In the genomic region with DNA sequence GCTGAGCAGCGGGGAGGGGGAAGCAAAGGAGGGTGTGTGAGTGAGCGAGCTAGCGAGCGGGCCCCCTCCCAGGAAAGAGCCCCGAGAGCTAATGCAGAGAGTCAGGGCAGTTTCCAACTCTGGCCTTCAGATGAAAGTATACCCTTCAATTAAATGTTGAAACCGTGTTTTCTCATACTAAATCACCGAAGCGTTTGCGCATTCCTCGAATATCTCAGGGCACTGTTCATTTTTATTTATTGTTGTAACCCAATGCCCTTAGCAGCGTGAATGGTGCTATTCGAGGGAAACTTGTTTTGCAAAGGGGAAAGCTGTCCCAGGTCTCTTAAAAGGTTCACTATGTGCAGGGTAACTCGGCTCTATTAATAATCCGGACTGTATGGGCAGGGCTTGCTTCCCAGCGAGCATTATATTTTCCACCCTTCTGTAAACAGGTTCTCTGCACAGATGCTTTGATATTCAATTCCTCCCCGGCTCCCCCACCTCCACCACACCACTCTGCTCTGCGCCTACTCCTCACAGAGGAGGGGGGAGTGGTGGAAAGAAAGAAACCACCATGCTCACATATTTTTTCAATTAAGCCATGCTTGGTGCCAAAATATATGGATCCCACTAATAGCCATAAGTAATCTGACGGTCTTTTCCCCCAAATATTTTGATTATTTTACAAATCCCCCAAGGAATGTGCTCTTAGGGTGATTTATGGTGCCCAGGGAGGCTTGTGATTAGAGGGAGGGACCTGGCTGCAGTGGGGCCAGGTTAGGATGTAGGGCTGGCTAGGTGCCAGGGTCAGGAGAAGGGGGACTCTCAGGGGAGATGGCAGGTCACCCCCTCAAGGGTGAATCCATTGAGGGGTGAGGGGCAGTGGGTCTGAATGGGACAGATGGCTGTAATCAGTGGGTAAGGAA, we compare ENCODE assay signal across 8 mouse cellular contexts. TPM values are rescaled to one million over a fixed set of nuclear protein-coding genes. Genes with fewer than 3 reads are reported as not detected.
DNase-seq lines count a peak whose midpoint lies in the region; ATAC-seq lines count a peak whose summit lies in the region.

No protein-coding gene starts in this region.

- no peaks in the 10 kb centered on the region for H3K9me3 ChIP-seq in lung, embryonic 15.5 days
- H3K9me3 ChIP-seq in forebrain, embryonic 10.5 days: no peaks in the 10 kb centered on the region
- no peaks in the 10 kb centered on the region for H3K9me3 ChIP-seq in kidney, embryonic 15.5 days (replicated peaks)
- H3K9me3 ChIP-seq in stomach, embryonic 14.5 days (ENCODE audit: control insufficient read depth, low read depth, low read length): no peaks in the 10 kb centered on the region

- peaks cover 98% of the 10 kb centered on the region for H3K4me1 ChIP-seq in lung, embryonic 15.5 days
- H3K4me1 ChIP-seq in forebrain, embryonic 10.5 days: peaks cover 96% of the 10 kb centered on the region
- peaks cover 99% of the 10 kb centered on the region for H3K4me1 ChIP-seq in kidney, embryonic 15.5 days
- H3K4me1 ChIP-seq in stomach, embryonic 14.5 days (ENCODE audit: control insufficient read depth, insufficient read depth, low read length): peaks cover 64% of the 10 kb centered on the region

- no peak overlapping the region for H3K9ac ChIP-seq in lung, embryonic 15.5 days
- 0 out of 2 replicates have a peak overlapping the region, but pooled peaks have one; percentile 3 for H3K9ac ChIP-seq in kidney, embryonic 15.5 days
- 0 out of 2 replicates have a peak overlapping the region, but pooled peaks have one; percentile 14 for H3K9ac ChIP-seq in stomach, embryonic 14.5 days (replicated peaks; ENCODE audit: low read depth, low read length)

- peak overlapping the region; percentile 79 for H3K27ac ChIP-seq in lung, embryonic 15.5 days
- peak overlapping the region; percentile 79 for H3K27ac ChIP-seq in forebrain, embryonic 10.5 days
- peak overlapping the region; percentile 92 for H3K27ac ChIP-seq in kidney, embryonic 15.5 days
- peak overlapping the region; percentile 76 for H3K27ac ChIP-seq in stomach, embryonic 14.5 days (ENCODE audit: low read length)

- H3K27me3 ChIP-seq in lung, embryonic 15.5 days: no peaks in the 10 kb centered on the region
- no peaks in the 10 kb centered on the region for H3K27me3 ChIP-seq in forebrain, embryonic 10.5 days (ENCODE audit: poor library complexity, severe bottlenecking)
- no peaks in the 10 kb centered on the region for H3K27me3 ChIP-seq in kidney, embryonic 15.5 days
- no peaks in the 10 kb centered on the region for H3K27me3 ChIP-seq in stomach, embryonic 14.5 days (ENCODE audit: control insufficient read depth, insufficient read depth, low read length)

- ATAC-seq in lung, embryonic 15.5 days (ENCODE audit: borderline replicate concordance, extremely low read depth, low FRiP score, low TSS enrichment): no peak
- ATAC-seq in kidney, embryonic 15.5 days (replicated peaks; ENCODE audit: low FRiP score): peak; percentile 38
- ATAC-seq in stomach, embryonic 14.5 days (ENCODE audit: insufficient number of reproducible peaks, insufficient read depth, low FRiP score, low read depth): peak; percentile 57; the same call in 1 of the 2 replicates
- ATAC-seq in granulocyte monocyte progenitor cell, adult 5-6 weeks (replicated peaks; ENCODE audit: poor library complexity, severe bottlenecking): no peak

- no peak for DNase-seq in lung, adult 18-20 months
- no peak for DNase-seq in forebrain, embryonic 10.5 days (ENCODE audit: extremely low spot score, low spot score)
- DNase-seq in left cerebral cortex, adult 11 months (ENCODE audit: low spot score): no peak
- DNase-seq in frontal cortex, postnatal 14 days (ENCODE audit: low spot score in 2 of 2): no peak

- WGBS in lung, embryonic 15.5 days: 13% methylated on average over 18 of the region's 18 CpGs
- 12% methylated on average over 18 of the region's 18 CpGs for WGBS in forebrain, embryonic 10.5 days
- 9% methylated on average over 18 of the region's 18 CpGs for WGBS in kidney, embryonic 15.5 days
- WGBS in stomach, embryonic 14.5 days: 9% methylated on average over 18 of the region's 18 CpGs

- H3K4me2 ChIP-seq in lung, embryonic 15.5 days: peak overlapping the region; percentile 28; the same call in 1 of the 2 replicates
- H3K4me2 ChIP-seq in kidney, embryonic 15.5 days: peak overlapping the region; percentile 48
- peak overlapping the region; percentile 26 for H3K4me2 ChIP-seq in stomach, embryonic 14.5 days (replicated peaks; ENCODE audit: low read depth, low read length)

- no peak overlapping the region for H3K4me3 ChIP-seq in lung, embryonic 15.5 days
- peak overlapping the region; percentile 24 for H3K4me3 ChIP-seq in forebrain, embryonic 10.5 days
- no peak overlapping the region for H3K4me3 ChIP-seq in kidney, embryonic 15.5 days (replicated peaks)
- no peak overlapping the region for H3K4me3 ChIP-seq in stomach, embryonic 14.5 days (ENCODE audit: low read depth, low read length)

- H3K36me3 ChIP-seq in lung, embryonic 15.5 days: no peaks in the 10 kb centered on the region
- H3K36me3 ChIP-seq in forebrain, embryonic 10.5 days (replicated peaks): peaks cover 24% of the 10 kb centered on the region
- peaks cover 5% of the 10 kb centered on the region; the same call in 1 of the 2 replicates for H3K36me3 ChIP-seq in kidney, embryonic 15.5 days
- H3K36me3 ChIP-seq in stomach, embryonic 14.5 days (ENCODE audit: control insufficient read depth, insufficient read depth, low read length): no peaks in the 10 kb centered on the region

RNA-seq across cellular contexts. Expression of a gene that starts 41.4 kb away (rescaled TPM):
- 13.2 and 14.1 TPM in 2 replicates for polyA plus RNA-seq in lung, embryonic 15.5 days (2015; fragmentation: Nextera tagmentation; extraction: Ambion mirVana)
- polyA plus RNA-seq in forebrain, embryonic 10.5 days (2016; fragmentation: Nextera tagmentation; extraction: Ambion mirVana): 3.6 and 3.7 TPM in 2 replicates
- polyA plus RNA-seq in kidney, embryonic 15.5 days (2015; fragmentation: Nextera tagmentation; extraction: Ambion mirVana): 10.6 and 12.3 TPM in 2 replicates
- 7.5 and 9.7 TPM in 2 replicates for polyA plus RNA-seq in stomach, embryonic 14.5 days (2014; fragmentation: Nextera tagmentation; extraction: Ambion mirVana)
- 0.56 and 1.4 TPM in 2 replicates for total RNA-seq in granulocyte monocyte progenitor cell, adult 5-6 weeks (2014; fragmentation: Nextera tagmentation)
- 1.3 and 1.7 TPM in 2 replicates for total RNA-seq in granulocyte monocyte progenitor cell, adult 5-6 weeks (2017)

Comparison
In these comparisons a context has a peak if more than half of its experiments do, and no peak if none do; other contexts are left out.
1. ATAC-seq: peak in kidney, embryonic 15.5 days (single experiment) and stomach, embryonic 14.5 days (single experiment); none in lung, embryonic 15.5 days (single experiment) and granulocyte monocyte progenitor cell, adult 5-6 weeks (single experiment).
2. Peak in every context shown above with its lines, with median percentiles within 50 percentile points of each other: H3K27ac ChIP-seq and H3K4me2 ChIP-seq.